Mouse (Mus musculus) heart, adult 2 months (tissue): ENCODE results near the gene Rnps1.

ENCODE experiments used
- EP300 ChIP-seq: fragments of 200-500 bp; IDR thresholded peaks from 2 replicates; pipeline ENCODE4 v1.6.1; 2011; ENCODE audit warnings: low read depth, low read length, control low read depth; ENCODE audit not compliant: insufficient read depth
- POLR2A ChIP-seq: fragments of 200-500 bp; IDR thresholded peaks from 2 replicates; pipeline ENCODE4 v1.6.1; 2011; ENCODE audit warnings: mild to moderate bottlenecking, low read depth, low read length, control low read depth; ENCODE audit not compliant: insufficient read depth

GRCm38 (mm10) chr17:24454218-24454755, 39.9 kb downstream of the Rnps1 start:
- TF ChIP-seq EP300 (no peak), POLR2A (no peak)
